Mouse (Mus musculus): Measurements from ENCODE around the gene Rbfox3. TPM values are rescaled to one million over a fixed set of nuclear protein-coding genes. Genes with fewer than 3 reads are reported as not detected.

Rbfox3 gene
- total and polyA plus RNA-seq, 3 experiments, result not detected

- H3K9ac ChIP-seq (ENCODE audit: insufficient read depth, low read depth), result no peak overlapping the region
- H3K4me2 ChIP-seq (ENCODE audit: insufficient read depth, low read depth, poor library complexity, severe bottlenecking), result no peak overlapping the region
- in situ Hi-C loops (cut with MboI; ENCODE audit: low pct_ligation_motif_present, low pct_unique_long_range_greater_than_20kb, low sequenced_read_pairs), result no loop called here
- dilution Hi-C loops (cut with MboI; ENCODE audit: extremely low pct_ligation_motif_present, extremely low pct_unique_long_range_greater_than_20kb, low sequenced_read_pairs), result no loop called here
- H3K9me3 ChIP-seq (replicated peaks; ENCODE audit: low read length), result no peaks in the 10 kb centered on the region
- H3K27ac ChIP-seq (ENCODE audit: insufficient read depth, low read depth), result no peak overlapping the region
- DNase-seq (ENCODE audit: extremely low read depth), result no peak
- H3K79me2 ChIP-seq (replicated peaks; ENCODE audit: control insufficient read depth, extremely low read depth, insufficient read depth, poor library complexity, severe bottlenecking), result no peaks in the 10 kb centered on the region
- 0 out of 4 replicates have a peak, but pooled peaks cover 0 to 3% of the 10 kb centered on the region in 2 experiments for H3K4me1 ChIP-seq (ENCODE audit: control insufficient read depth in 1 of 2, insufficient read depth in 2 of 2)
- TF ChIP-seq CHD2 (IDR thresholded peaks at IDR 0.05; ENCODE audit: low read length), result no peak
- TF ChIP-seq PAX5 (IDR thresholded peaks at IDR 0.05; ENCODE audit: low read length), result no peak
- no peak for TF ChIP-seq ZC3H11A (IDR thresholded peaks at IDR 0.05; ENCODE audit: low read depth, low read length)
- no peak for TF ChIP-seq SMC3 (IDR thresholded peaks at IDR 0.05; ENCODE audit: low read depth, low read length)
- no peak for TF ChIP-seq NELFE (IDR thresholded peaks at IDR 0.05; ENCODE audit: low read depth, low read length)
- TF ChIP-seq ELF1 (IDR thresholded peaks at IDR 0.05; ENCODE audit: low read depth, low read length), result no peak
- TF ChIP-seq KAT2A (IDR thresholded peaks at IDR 0.05; ENCODE audit: insufficient replicate concordance, low read length), result no peak
- no peak for TF ChIP-seq USF2 (conservative IDR thresholded peaks at IDR 0.05; ENCODE audit: low read depth, low read length)
- no peak for TF ChIP-seq USF1 (IDR thresholded peaks at IDR 0.05; ENCODE audit: low read depth, low read length)
- TF ChIP-seq NRF1 (IDR thresholded peaks at IDR 0.05; ENCODE audit: low read depth, low read length), result no peak
- no peak for TF ChIP-seq TCF12 (IDR thresholded peaks at IDR 0.05; ENCODE audit: low read depth, low read length)
- no peak for TF ChIP-seq MAFK (IDR thresholded peaks at IDR 0.05; ENCODE audit: insufficient replicate concordance, low read length)
- TF ChIP-seq IRF4 (IDR thresholded peaks at IDR 0.05; ENCODE audit: low read depth, low read length), result no peak
- TF ChIP-seq MXI1 (IDR thresholded peaks at IDR 0.05; ENCODE audit: low read depth, low read length), result no peak
- TF ChIP-seq GABPA (IDR thresholded peaks at IDR 0.05; ENCODE audit: insufficient replicate concordance, low read depth, low read length), result no peak
- no peak for TF ChIP-seq E2F4 (IDR thresholded peaks at IDR 0.05; ENCODE audit: insufficient replicate concordance, low read depth, low read length)
- no peak for TF ChIP-seq ETS1 (conservative IDR thresholded peaks at IDR 0.05; ENCODE audit: low read depth, low read length)
- TF ChIP-seq MAX (IDR thresholded peaks at IDR 0.05; ENCODE audit: low read length), result no peak
- TF ChIP-seq POLR2A (IDR thresholded peaks at IDR 0.05; ENCODE audit: low read depth, low read length), result no peak
- no peak for TF ChIP-seq CTCF (conservative IDR thresholded peaks at IDR 0.05 in 1 of 2, IDR thresholded peaks at IDR 0.05 in 1 of 2; ENCODE audit: low read depth in 2 of 2, low read length in 2 of 2)
- no peak overlapping the region for H3K4me3 ChIP-seq (replicated peaks in 1 of 3; ENCODE audit: low read depth in 2 of 3, low read length in 2 of 3, poor library complexity in 1 of 3)
- H3K36me3 ChIP-seq (replicated peaks in 1 of 2; ENCODE audit: control insufficient read depth in 1 of 2, insufficient read depth in 1 of 2, low read length in 1 of 2), result no peaks in the 10 kb centered on the region
- H3K27me3 ChIP-seq (replicated peaks), result peaks cover 87% of the 10 kb centered on the region
These were observed 50.6 kb downstream of the Rbfox3 start for GRCm38 (mm10) chr11:118860812-118861211.

GRCm38 (mm10) chr11:118859839-118860238 is 51.6 kb downstream of the Rbfox3 start:
- H3K4me1 ChIP-seq (ENCODE audit: control insufficient read depth in 1 of 2, insufficient read depth in 2 of 2), result peaks cover 0 to 6% of the 10 kb centered on the region in 2 experiments; a peak in 1 of 4 replicates
- TF ChIP-seq MAX (IDR thresholded peaks at IDR 0.05; ENCODE audit: low read length), result no peak
- no peak for TF ChIP-seq SIN3A (IDR thresholded peaks at IDR 0.05; ENCODE audit: low read length)
- no peak for TF ChIP-seq MYC (IDR thresholded peaks at IDR 0.05; ENCODE audit: low read depth, low read length)
- TF ChIP-seq ELF1 (IDR thresholded peaks at IDR 0.05; ENCODE audit: low read depth, low read length), result no peak
- TF ChIP-seq RAD21 (IDR thresholded peaks at IDR 0.05; ENCODE audit: low read depth, low read length), result no peak
- no peak for TF ChIP-seq PAX5 (IDR thresholded peaks at IDR 0.05; ENCODE audit: low read length)
- TF ChIP-seq CHD1 (IDR thresholded peaks at IDR 0.05; ENCODE audit: low read depth, low read length), result no peak
- TF ChIP-seq KAT2A (IDR thresholded peaks at IDR 0.05; ENCODE audit: insufficient replicate concordance, low read length), result no peak
- no peak for TF ChIP-seq ETS1 (conservative IDR thresholded peaks at IDR 0.05; ENCODE audit: low read depth, low read length)
- TF ChIP-seq CTCF (conservative IDR thresholded peaks at IDR 0.05 in 1 of 2, IDR thresholded peaks at IDR 0.05 in 1 of 2; ENCODE audit: low read depth in 2 of 2, low read length in 2 of 2), result no peak
- TF ChIP-seq EP300 (IDR thresholded peaks at IDR 0.05; ENCODE audit: low read length), result no peak
- no peak for TF ChIP-seq NRF1 (IDR thresholded peaks at IDR 0.05; ENCODE audit: low read depth, low read length)
- TF ChIP-seq MEF2A (IDR thresholded peaks at IDR 0.05; ENCODE audit: borderline replicate concordance, low read depth, low read length), result no peak
- no peak for TF ChIP-seq MAZ (IDR thresholded peaks at IDR 0.05; ENCODE audit: low read depth, low read length)
- no peak for TF ChIP-seq IRF4 (IDR thresholded peaks at IDR 0.05; ENCODE audit: low read depth, low read length)
- no peak overlapping the region for H3K4me3 ChIP-seq (replicated peaks in 1 of 3; ENCODE audit: low read depth in 2 of 3, low read length in 2 of 3, poor library complexity in 1 of 3)
- no peaks in the 10 kb centered on the region for H3K79me2 ChIP-seq (replicated peaks; ENCODE audit: control insufficient read depth, extremely low read depth, insufficient read depth, poor library complexity, severe bottlenecking)
- H3K9me3 ChIP-seq (replicated peaks; ENCODE audit: low read length), result no peaks in the 10 kb centered on the region
- no peak for DNase-seq (ENCODE audit: extremely low read depth)
- dilution Hi-C loops (cut with MboI; ENCODE audit: extremely low pct_ligation_motif_present, extremely low pct_unique_long_range_greater_than_20kb, low sequenced_read_pairs) (no loop called here), in situ Hi-C loops (cut with MboI; ENCODE audit: low pct_ligation_motif_present, low pct_unique_long_range_greater_than_20kb, low sequenced_read_pairs) (no loop called here)
- H3K27ac ChIP-seq (ENCODE audit: insufficient read depth, low read depth), result no peak overlapping the region
- H3K36me3 ChIP-seq (replicated peaks in 1 of 2; ENCODE audit: control insufficient read depth in 1 of 2, insufficient read depth in 1 of 2, low read length in 1 of 2), result no peaks in the 10 kb centered on the region
- H3K27me3 ChIP-seq (replicated peaks), result peaks cover 87% of the 10 kb centered on the region
- H3K9ac ChIP-seq (ENCODE audit: insufficient read depth, low read depth), result no peak overlapping the region
- H3K4me2 ChIP-seq (ENCODE audit: insufficient read depth, low read depth, poor library complexity, severe bottlenecking), result no peak overlapping the region

Data from CH12.LX (cell line).